Mouse (Mus musculus) adrenal gland (tissue): ENCODE data around the gene Klf7.
"Not testable (repeated sequence)": the region's sequence is repeated elsewhere in the genome, so short reads cannot be mapped to it uniquely, and the experiment has no call there.

Experiments
- intact Hi-C: fragments of 180-260 bp; cut with DNase I; formaldehyde crosslinking; loops from one replicate; pipeline ENCODE4 v1.15.1; 2025
- long read RNA-seq, 2 experiments: library from polyadenylated mRNA; unstranded; transcript quantifications; one replicate each; pipeline ENCODE4 v2.0.0; 2020; ENCODE audit warnings: borderline replicate concordance in 1 of 2; ENCODE audit not compliant: insufficient replicate concordance in 1 of 2

The Klf7 gene
- long read RNA-seq, experiment 1, full-length matches to known transcripts, result 10 of 22 reads
- long read RNA-seq, experiment 1, partial matches to known transcripts, result 0 of 22 reads
- long read RNA-seq, experiment 1, other reads (novel, unspliced or antisense), result 12 of 22 reads
- long read RNA-seq, experiment 2, full-length matches to known transcripts, result 9 of 18 reads
- long read RNA-seq, experiment 2, partial matches to known transcripts, result 0 of 18 reads
- long read RNA-seq, experiment 2, other reads (novel, unspliced or antisense), result 9 of 18 reads

DNA sequence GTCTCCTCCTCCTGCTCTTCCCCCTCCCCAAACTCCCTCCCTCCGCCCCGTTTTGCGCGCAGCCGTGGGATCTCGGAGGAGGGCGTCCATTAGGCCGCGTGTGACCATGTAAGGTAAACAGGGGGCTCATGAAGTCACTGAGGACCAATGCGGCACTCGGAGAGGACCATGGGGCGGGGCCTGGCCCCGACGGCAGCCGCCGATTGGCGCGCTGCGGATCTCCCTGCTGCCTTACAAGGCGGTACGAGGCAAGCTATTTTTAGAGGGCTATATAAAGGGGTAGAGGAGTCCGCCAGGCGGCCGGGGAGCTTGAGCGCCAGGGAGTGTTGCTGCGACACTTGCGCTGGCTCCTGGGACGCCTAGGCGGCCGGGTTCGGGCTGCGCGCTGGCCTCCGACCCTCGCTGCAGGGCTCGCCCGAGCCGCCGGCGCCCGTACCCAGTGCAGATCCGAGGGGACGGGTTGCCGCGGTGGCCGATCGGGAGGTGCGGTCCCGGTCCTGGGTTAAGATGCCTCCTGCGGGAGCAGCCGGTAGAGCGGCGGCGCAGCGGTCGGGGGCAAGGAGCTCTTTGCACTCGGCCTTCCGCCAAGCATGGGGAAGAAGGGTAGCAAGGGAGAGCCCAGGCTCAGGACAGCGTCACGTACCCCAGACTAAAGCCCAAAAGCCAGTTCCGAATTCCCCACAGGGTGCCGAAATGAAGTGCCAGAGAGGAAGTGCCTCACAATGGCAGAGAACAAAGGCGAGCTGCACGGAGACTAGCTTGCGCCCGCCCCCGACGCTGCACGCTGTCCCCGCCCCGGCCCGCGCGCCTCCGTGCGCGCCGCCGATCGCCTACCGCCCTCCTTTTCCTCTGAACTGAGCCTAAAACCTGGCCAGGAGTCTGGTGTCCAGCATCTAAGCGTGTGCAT, at the start of gene Klf7:
Gene Klf7 (minus strand): TSS at position 724 of the 907 bp plus-strand sequence.
- intact Hi-C loops, result loop anchor here (2.0 to 5.0 kb wide), 4 partner anchors 170 to 355 kb away; partner anchors contain the start of gene 4933402D24Rik

DNA sequence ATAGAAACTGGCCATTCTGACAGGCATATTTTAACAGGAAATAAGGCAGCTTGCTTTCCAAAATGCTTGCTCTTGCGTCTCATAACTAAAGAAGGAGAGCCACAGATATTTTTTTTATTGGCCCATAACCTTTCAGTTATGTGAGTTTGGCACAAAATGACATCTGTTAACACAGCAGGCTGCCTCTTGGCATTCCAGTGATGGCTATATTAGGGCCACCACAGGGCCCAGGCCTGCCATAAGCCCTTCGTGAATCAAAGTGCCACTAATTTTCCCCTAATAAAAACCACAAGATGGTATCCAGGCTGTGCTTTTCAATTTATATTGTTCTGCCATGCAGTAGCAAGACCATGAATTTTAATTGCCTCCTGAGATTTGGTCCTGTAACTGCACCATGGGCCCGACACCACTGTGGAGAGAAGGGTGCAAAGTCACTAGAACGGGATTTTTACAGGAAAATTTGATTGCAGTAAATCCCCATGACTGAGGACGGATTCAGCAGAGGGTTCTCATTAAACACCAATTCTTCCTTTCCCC, 42.5 kb upstream of the Klf7 start:
- intact Hi-C loops, result no loop called here

DNA sequence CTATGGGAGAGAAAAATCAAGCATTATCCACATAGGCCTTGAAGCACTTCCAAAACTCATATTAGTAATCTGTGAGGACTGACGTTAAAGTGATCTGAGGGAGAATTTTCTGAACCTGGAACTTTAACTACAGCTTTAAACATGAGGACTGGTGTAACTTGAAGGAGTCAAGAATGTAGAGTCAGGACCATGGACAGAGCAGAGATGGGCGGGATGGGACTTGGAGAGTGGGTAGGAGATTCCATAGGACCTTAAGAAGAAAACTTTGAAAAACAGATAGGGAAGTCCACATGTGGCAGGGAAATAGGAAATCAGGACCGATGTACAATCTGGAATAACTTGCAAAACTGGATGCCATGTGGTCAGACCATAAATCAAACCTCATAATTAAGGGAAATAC, 36.7 kb upstream of the Klf7 start:
- intact Hi-C loops, result no loop called here

- intact Hi-C loops, result no loop called here
Measured at GRCm38 (mm10) chr1:64149185-64149584, 27.1 kb upstream of the Klf7 start.

DNA sequence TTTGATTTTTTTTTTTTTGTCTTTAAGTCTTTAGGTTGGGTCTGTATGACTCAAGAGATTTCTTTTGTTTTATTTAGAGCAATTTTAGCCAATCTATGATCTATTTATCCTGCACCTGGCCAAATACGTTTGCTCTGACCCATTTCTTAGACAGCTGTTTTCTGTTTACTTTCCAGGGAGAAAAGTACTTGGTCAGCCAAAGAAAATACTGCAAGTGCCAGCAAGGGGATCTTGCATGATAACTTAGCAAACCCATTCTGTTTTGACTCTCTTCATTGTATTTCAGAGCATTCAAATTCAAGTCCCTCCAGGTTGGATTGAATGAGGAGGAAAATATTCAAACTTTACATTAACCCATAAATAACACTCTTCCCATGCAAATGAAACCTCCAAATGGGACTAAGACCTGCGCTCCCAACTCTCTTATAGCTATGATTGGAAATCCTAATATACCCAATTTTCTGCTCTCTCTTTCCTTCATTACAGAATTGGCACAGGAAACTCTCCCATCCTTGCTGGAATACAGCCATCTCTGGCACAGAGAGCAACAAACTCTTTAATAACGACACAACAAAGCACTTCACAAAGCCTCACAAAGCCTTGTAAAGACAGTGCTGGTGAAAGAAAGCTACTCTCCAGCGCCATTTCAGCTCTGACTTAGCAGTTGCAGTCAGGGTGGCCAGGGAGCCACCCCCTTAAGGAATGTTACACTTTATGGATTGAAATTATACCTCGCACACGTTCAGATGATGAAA, 20.8 kb upstream of the Klf7 start:
- intact Hi-C loops, result no loop called here

DNA sequence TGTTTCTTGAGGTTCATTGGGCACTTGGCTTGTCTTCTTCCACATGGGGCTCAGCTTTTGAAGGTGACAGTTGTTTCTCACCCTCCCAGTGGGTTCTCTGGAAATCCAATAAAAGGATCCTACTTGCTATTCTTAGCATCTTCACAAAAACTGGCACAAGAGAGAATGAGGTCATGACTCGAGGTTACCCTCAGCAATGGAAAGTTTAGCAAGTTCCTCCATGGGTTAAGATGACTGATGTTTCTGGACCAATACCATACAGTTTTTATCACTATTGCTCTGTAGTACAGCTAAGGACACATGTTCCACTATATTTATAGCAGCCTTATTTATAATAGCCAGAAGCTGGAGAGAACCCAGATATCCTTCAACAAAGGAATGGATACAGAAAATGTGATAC, 12.4 kb upstream of the Klf7 start:
- intact Hi-C loops, result no loop called here

GRCm38 (mm10) chr1:64126822-64127221, 4.7 kb upstream of the Klf7 start:
- intact Hi-C loops, result no loop called here

DNA sequence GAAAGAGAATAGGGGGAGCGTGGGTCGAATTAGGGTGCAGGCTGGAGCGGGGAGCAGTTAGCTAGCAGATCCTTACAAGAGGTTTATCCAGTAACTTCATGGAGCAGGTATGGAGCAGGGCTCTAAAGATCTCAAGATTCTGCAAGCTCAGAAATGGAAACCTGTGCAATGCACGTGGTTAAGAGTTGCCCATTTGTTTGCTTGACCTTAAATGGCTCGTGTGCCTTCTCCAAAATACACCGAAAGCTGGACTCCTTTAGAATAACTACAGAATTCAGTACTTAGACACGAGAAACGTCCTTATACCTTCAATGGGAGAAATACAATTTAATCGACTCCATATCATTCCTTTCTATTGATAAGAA, 366 bp upstream of the Klf7 start:
- intact Hi-C loops, result loop anchor here (2.0 to 5.0 kb wide), 4 partner anchors 170 to 355 kb away; partner anchors contain the start of gene 4933402D24Rik

DNA sequence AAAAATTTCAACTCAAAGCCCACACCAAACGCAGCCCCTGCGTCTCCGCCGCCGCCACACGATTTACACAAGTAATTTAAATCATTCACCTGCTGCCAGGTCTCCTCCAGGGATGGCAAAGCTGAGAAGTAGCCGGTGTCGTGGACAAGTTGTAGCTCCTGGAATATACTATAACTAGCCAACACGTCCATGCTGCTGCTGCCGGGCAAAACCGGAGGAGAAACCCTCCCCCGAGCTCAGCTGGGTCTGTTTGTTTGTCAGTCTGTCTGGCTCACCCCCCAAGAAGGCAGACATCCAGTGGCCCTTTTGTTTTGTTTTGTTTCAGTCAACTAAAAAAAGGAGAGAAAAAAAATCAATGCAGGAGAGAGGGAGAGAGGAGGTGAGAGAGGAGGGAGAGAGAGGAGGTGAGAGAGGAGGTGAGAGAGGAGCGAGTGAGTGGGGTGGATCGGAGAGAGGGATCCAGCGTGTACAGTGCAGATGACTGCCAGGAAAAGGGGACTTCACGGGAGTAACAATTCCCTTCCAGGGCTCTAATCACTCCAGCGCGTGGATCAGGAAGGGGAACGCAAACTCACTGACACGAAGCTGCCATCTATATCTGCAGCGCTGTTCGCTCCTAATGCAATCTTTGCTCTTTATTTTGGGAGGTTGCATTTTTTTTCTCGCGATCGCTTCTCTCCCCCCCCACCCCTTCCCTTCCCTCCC, 1.1 kb downstream of the Klf7 start:
- intact Hi-C loops, result loop anchor here (5.0 kb wide), 3 partner anchors 169 to 354 kb away; partner anchors contain the start of gene 4933402D24Rik

- intact Hi-C loops, result loop anchor here (5.0 kb wide), 3 partner anchors 168 to 353 kb away; partner anchors contain the start of gene 4933402D24Rik
Measured at GRCm38 (mm10) chr1:64120421-64120810, 1.7 kb downstream of the Klf7 start.

DNA sequence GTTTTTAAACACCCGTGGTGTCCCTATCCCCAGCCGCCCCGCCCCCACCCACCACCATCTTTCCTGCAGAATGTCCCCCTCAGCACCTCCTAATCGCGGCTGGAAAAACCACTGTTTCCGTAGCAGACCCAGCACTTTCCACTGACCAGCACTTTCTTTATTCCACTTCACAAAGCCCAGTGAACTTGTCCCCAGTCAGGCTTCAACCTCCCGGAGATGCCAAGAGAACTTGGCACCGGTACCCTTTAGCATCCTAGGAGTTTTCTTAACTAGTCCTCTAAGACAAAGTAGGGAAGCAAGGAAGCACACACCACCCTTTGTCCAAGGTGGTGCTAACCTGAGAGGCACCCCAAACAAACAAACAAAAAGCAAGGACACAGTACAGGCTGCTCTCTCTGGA, 2.2 kb downstream of the Klf7 start:
- intact Hi-C loops, result loop anchor here (5.0 to 10.0 kb wide), 4 partner anchors 75 to 353 kb away; partner anchors contain the start of gene 4933402D24Rik

- intact Hi-C loops, result loop anchor here (10.0 kb wide), 1 partner anchor 75 kb away; no protein-coding TSS in a partner anchor
Measured at GRCm38 (mm10) chr1:64119358-64119794, 2.7 kb downstream of the Klf7 start.

DNA sequence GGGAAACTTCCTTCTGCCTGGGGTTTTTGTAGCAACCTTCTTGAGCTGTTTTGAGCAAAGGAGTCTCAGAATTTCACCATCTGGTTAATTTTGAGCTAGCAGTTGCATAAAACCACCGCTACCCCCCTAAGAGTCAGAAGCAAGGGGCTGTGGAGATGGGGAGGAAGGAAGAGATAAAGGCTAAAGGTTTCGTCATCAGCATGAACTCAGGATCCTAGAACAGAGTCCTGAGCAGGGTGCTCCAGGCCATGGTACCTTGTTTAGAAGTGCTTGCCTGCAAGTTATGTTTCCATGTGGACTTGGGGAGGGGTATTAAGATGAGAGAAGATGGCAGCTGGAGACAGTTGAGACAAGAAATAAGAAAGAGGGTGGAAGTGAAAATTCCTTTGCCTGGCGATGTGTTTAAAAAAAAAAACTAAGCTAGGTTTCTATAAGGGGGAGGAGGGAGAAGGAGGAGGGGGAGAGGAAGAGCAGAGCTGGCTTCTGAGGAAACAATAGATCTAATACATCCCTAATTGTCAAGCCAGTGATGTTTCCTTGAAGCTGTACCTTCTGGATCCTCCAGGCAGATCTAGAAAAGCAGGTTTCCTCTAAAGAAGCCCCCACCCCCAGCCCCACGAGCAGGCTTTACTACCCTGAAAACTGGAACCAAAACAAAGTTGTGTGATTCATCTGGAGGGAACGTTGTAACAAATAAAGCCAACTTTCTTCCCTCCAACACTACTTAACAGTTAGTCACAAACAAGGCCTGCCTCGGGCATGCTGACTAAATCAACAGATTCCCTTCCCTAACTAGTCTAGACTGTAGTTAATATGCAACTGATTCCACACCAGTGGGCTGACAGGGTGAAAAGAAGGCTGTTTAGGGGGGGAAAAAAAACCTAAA, 3.6 kb downstream of the Klf7 start:
- intact Hi-C loops, result loop anchor here (10.0 kb wide), 1 partner anchor 74 kb away; no protein-coding TSS in a partner anchor

GRCm38 (mm10) chr1:64117478-64118284, 4.4 kb downstream of the Klf7 start:
- intact Hi-C loops, result loop anchor here (10.0 kb wide), 1 partner anchor 73 kb away; no protein-coding TSS in a partner anchor

DNA sequence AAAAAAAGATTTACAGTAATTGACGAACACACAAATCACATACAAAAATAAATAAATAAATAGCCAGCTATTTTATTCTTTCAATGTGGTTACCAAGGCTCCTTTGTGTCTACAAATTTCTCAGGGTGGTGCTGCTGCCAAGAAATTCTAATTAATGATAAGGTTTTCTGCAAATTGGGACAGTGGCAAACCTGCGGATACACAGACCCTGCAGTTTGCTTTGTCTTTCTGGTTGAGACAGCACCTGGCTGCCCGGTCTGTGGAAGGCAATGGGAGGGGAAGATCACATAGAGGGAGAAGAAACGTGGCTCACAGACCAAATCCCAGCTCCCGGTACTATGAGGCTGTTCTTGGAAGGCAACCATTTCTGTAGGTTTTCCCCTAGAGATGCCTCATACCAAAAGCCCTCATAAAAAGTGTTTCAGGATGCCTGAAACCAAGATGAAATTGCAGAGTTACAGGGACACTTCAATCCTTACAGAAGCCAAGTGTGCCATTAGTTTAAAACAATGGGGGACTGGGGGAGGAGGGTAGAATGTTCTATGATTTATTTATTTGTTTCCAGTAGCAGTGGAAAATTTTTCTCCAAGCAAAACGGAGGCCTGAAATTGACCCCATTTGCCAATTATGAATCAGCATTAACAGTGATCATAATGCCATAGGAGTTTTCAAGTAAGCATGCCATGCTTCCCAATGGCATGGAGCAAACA, 5.2 kb downstream of the Klf7 start:
- intact Hi-C loops, result loop anchor here (10.0 kb wide), 1 partner anchor 72 kb away; no protein-coding TSS in a partner anchor

DNA sequence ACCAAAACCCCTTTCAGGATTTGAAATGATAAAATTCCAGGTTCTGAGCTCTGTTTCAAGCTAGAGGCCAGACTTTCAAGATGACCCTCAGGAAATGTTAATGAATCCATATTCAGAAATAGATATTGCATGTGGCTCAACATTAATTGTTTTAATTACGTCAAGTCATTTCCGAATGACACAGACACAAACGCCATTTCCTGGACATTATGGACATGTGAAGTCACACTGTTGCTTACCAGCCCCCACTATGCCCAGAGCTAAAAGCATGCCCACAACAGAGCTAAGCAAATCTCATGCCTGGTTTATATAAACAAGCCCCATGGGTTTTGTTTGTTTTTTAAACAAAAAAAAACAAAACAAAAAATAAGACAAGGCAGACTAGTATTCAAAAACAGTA, 7.5 kb downstream of the Klf7 start:
- intact Hi-C loops, result loop anchor here (10.0 kb wide), 1 partner anchor 70 kb away; no protein-coding TSS in a partner anchor

DNA sequence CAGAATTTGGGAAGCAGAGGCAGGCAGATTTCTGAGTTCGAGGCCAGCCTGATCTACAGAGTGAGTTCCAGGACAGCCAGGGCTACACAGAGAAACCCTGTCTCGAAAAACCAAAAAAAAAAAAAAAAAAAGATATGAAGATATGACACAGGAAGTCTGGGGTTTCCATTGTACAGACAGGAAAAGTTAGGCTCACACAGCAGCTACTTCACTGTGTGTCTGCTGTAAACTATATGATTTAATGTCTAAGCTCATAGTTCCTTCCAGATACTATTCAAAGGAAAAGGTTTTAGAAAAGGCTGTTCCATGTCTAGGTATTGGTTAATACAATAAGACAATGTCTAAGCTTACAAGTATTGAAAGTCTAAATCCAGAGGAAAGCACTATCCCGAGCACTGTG, 13.4 kb downstream of the Klf7 start:
- intact Hi-C loops, result not testable (repeated sequence)

DNA sequence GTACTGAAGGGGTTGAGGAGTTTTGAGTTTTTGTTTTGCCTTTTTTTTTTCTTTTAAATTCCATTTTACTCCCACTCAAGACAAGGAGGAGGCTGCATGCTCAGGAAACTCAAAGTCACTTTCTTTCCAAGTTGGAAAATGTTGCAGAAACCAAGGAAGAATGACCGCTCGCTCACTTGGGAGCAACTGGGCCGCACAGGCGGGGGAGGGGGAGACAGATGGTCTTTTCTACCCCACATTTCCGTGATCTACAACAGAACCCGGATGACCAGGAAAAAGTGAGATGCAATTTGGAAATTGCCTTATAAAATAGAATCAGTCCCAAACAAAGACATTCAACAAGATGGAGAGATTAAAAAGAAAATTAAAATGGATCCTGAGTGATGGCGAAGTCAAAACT, 14.6 kb downstream of the Klf7 start:
- intact Hi-C loops, result no loop called here
